Mouse (Mus musculus) brain, embryonic 14.5 days (tissue): Measurements from ENCODE around the gene Rrbp1.

Source experiments
- CTCF ChIP-seq: fragments of 200-500 bp; IDR thresholded peaks from 2 replicates; pipeline ENCODE4 v1.5.1; 2012; ENCODE audit warnings: inconsistent platforms, mild to moderate bottlenecking, moderate library complexity, borderline replicate concordance; ENCODE audit not compliant: insufficient read depth, insufficient read length; ENCODE audit errors: extremely low read depth
- POLR2A ChIP-seq: fragments of 200-500 bp; IDR thresholded peaks from 2 replicates; pipeline ENCODE4 v1.6.1; 2012; ENCODE audit warnings: mild to moderate bottlenecking, inconsistent platforms, borderline replicate concordance; ENCODE audit not compliant: poor library complexity, insufficient read depth, insufficient read length, severe bottlenecking; ENCODE audit errors: extremely low read depth

DNA sequence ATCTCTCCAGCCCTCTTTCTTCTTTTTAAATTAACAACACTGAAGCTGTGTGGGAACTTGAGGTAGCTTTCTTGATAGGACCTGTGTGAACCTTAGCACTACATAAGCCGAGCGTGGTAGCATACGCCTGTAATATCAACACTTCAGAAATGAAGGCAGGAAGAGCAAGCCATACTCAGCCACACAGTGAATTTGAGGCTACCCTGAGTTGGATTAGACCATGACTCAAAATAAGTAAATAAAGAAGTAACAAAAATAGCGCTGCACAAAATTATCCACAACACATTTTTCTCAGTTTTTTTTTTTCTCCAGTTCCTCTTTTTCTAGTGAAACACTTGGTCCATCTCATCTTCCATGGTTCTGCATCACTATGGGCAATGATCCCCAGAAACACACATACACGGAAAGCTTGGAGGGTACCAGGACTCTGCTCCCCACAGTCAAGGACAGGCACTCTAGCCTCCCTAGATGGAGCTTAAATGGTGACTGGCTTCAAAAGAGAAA lies 35.9 kb downstream of the Rrbp1 start:
- no peak for TF ChIP-seq POLR2A
- no peak for TF ChIP-seq CTCF
